Mouse (Mus musculus) brain, embryonic 14.5 days (tissue): ENCODE measurements around the gene Arsb.

ENCODE experiments used
- CTCF ChIP-seq: fragments of 200-500 bp; IDR thresholded peaks from 2 replicates; pipeline ENCODE4 v1.5.1; 2012; ENCODE audit warnings: inconsistent platforms, mild to moderate bottlenecking, moderate library complexity, borderline replicate concordance; ENCODE audit not compliant: insufficient read depth, insufficient read length; ENCODE audit errors: extremely low read depth
- POLR2A ChIP-seq: fragments of 200-500 bp; IDR thresholded peaks from 2 replicates; pipeline ENCODE4 v1.6.1; 2012; ENCODE audit warnings: mild to moderate bottlenecking, inconsistent platforms, borderline replicate concordance; ENCODE audit not compliant: poor library complexity, insufficient read depth, insufficient read length, severe bottlenecking; ENCODE audit errors: extremely low read depth

- TF ChIP-seq CTCF: no peak
- TF ChIP-seq POLR2A: no peak
Measured at GRCm38 (mm10) chr13:93772861-93773260, 1.4 kb downstream of the Arsb start.
